Mouse (Mus musculus): Measurements from ENCODE around the gene Gp6. TPM values are rescaled to one million over a fixed set of nuclear protein-coding genes. Genes with fewer than 3 reads are reported as not detected.
"Not testable (repeated sequence)": the region's sequence is repeated elsewhere in the genome, so short reads cannot be mapped to it uniquely, and the experiment has no call there.

Gp6 gene
- total and polyA plus RNA-seq, 2 experiments: not detected

DNA sequence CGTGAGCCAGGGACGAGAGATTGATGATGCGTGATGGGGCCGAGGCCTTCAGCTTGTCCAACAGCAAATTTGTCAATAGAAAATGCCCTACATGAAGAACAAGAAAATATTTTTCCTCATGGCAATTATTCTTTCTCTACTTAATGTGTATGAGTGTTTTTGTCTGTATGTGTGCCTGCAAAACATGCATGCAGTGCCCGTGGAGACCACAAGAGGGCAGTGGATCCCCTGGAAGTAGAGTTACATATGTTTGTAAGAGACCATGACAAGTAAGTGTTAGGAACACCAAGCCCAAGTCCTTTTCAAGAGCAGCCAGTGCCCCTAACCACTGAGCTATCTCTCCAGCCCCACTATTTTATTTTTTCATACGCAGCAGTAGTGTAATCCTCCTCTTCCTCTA lies 34.0 kb upstream of the Gp6 start:
- H3K9ac ChIP-seq (ENCODE audit: low read depth, low read length): no peak overlapping the region
- H3K36me3 ChIP-seq (ENCODE audit: control insufficient read depth, insufficient read depth, low read length): peaks cover 27% of the 10 kb centered on the region
- peak; percentile 77 for TF ChIP-seq CTCF (IDR thresholded peaks at IDR 0.05; ENCODE audit: low read depth, low read length)
- no peak for TF ChIP-seq POLR2A (IDR thresholded peaks at IDR 0.05; ENCODE audit: extremely low read depth, insufficient read depth, low read length)
- 84% methylated on average over 6 of the region's 6 CpGs for WGBS
- no peak overlapping the region for H3K4me3 ChIP-seq (ENCODE audit: insufficient read depth, low read depth, low read length)
- DNase-seq (ENCODE audit: extremely low read depth, low read depth, low spot score): peak; percentile 50
- no peaks in the 10 kb centered on the region for H3K79me2 ChIP-seq (ENCODE audit: control insufficient read depth, insufficient read depth, low read length)
- H3K27ac ChIP-seq (replicated peaks; ENCODE audit: insufficient read depth, low read depth, low read length): no peak overlapping the region
- H3K27me3 ChIP-seq (ENCODE audit: control insufficient read depth, insufficient read depth, low read length): no peaks in the 10 kb centered on the region
- H3K4me1 ChIP-seq (ENCODE audit: control insufficient read depth, insufficient read depth, low read length): no peaks in the 10 kb centered on the region

DNA sequence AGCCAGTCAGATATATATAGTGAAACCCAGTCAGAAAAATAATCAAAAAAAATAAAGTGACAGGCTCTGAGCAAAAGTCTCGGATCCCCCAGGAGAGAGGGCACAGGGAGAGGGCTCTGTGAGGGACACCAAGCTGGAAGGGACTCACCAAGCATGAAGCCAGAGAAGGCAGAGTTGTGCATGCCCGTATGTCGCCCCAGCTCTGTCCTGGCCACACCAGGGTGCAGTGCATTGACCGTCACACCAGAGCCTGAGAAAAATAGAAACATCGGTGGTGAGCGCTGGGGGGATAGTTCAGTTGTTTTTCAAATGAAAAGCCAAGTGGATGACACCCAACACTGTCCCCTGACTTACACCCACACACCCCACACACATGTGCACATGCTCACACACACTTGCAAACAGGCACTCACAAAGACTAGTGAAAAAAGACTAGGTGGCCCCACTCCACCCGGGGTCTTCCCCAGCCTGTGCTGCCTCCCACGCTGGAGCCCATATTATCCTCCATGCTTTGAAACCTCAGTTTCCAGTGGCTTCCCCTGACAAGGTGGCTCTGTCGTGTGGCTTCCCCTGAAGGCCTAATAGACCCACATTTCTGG lies 32.8 kb upstream of the Gp6 start:
- WGBS: 97% methylated on average over 9 of the region's 9 CpGs
- no peak for DNase-seq (ENCODE audit: extremely low read depth, low read depth, low spot score)
- no peaks in the 10 kb centered on the region for H3K79me2 ChIP-seq (ENCODE audit: control insufficient read depth, insufficient read depth, low read length)
- TF ChIP-seq POLR2A (IDR thresholded peaks at IDR 0.05; ENCODE audit: extremely low read depth, insufficient read depth, low read length) (no peak), CTCF (IDR thresholded peaks at IDR 0.05; ENCODE audit: low read depth, low read length) (no peak)
- no peak overlapping the region for H3K9ac ChIP-seq (ENCODE audit: low read depth, low read length)
- no peak overlapping the region for H3K4me3 ChIP-seq (ENCODE audit: insufficient read depth, low read depth, low read length)
- no peak overlapping the region for H3K27ac ChIP-seq (replicated peaks; ENCODE audit: insufficient read depth, low read depth, low read length)
- peaks cover 33% of the 10 kb centered on the region for H3K36me3 ChIP-seq (ENCODE audit: control insufficient read depth, insufficient read depth, low read length)
- no peaks in the 10 kb centered on the region for H3K4me1 ChIP-seq (ENCODE audit: control insufficient read depth, insufficient read depth, low read length)
- no peaks in the 10 kb centered on the region for H3K27me3 ChIP-seq (ENCODE audit: control insufficient read depth, insufficient read depth, low read length)

DNA sequence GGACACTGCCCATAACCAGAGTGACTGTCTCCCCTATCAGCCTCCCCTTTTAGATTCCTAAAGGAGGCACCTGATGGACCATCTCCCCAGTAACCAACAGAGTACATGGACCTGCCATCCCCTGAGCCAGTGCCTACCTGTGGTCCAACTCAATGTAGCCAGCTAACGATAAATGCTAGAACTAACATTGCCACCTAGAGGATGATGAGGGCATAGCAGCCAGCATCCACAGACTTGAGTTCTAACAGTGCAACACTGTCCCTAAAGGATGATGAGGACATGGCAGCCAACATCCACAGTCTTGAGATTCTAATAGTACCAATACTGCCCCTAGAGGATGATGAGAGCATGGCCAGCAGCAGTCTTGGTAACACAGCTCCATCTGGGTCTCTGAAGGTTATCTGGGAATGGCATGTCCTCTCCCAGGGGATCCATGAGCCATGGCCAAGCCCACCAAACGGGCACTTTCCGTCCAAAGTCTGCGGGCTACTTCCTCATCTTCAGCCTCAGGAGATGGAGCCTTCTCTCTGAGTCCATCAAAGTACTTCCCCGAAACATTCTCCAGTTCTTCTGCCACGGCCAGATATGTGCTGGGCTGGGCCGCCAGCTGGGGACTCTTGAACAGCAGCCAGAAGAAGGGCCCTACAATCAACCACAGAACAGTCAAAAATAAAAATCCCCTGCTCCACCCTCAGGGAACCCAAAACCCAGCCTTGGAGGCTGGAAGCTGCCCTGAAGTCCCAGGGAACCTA lies 29.8 kb upstream of the Gp6 start:
- DNase-seq (ENCODE audit: extremely low read depth, low read depth, low spot score): peak; percentile 89
- Histone ChIP-seq H3K79me2 (ENCODE audit: control insufficient read depth, insufficient read depth, low read length) (no peaks in the 10 kb centered on the region), H3K27ac (replicated peaks; ENCODE audit: insufficient read depth, low read depth, low read length) (no peak overlapping the region), H3K9ac (ENCODE audit: low read depth, low read length) (no peak overlapping the region), H3K4me1 (ENCODE audit: control insufficient read depth, insufficient read depth, low read length) (no peaks in the 10 kb centered on the region), H3K36me3 (ENCODE audit: control insufficient read depth, insufficient read depth, low read length) (peaks cover 20% of the 10 kb centered on the region), H3K27me3 (ENCODE audit: control insufficient read depth, insufficient read depth, low read length) (no peaks in the 10 kb centered on the region), H3K4me3 (ENCODE audit: insufficient read depth, low read depth, low read length) (no peak overlapping the region)
- TF ChIP-seq POLR2A (IDR thresholded peaks at IDR 0.05; ENCODE audit: extremely low read depth, insufficient read depth, low read length) (no peak), CTCF (IDR thresholded peaks at IDR 0.05; ENCODE audit: low read depth, low read length) (peak; percentile 77)
- 66% methylated on average over 7 of the region's 7 CpGs for WGBS

DNA sequence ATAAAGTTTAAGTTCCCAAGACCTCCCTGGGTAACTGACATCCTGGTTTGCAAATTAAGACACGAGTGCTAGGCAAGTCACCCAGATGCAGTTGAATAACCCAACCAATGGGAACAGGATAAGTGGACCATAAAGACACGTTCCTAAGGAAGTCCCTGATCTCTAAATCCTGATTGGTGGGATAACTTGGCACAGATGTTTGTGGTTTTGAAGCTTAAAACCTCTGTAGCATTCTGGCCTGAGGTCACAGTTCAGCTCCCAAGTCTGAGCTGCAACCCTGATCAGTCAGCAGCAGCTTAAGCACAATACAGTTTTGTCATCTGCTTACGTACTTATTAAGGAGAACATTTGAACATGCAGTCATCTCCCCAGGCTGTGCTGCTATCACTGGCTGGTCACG lies 22.7 kb upstream of the Gp6 start:
- Histone ChIP-seq H3K27ac (replicated peaks; ENCODE audit: insufficient read depth, low read depth, low read length) (no peak overlapping the region), H3K4me3 (ENCODE audit: insufficient read depth, low read depth, low read length) (no peak overlapping the region), H3K79me2 (ENCODE audit: control insufficient read depth, insufficient read depth, low read length) (no peaks in the 10 kb centered on the region), H3K9ac (ENCODE audit: low read depth, low read length) (no peak overlapping the region), H3K4me1 (ENCODE audit: control insufficient read depth, insufficient read depth, low read length) (no peaks in the 10 kb centered on the region), H3K36me3 (ENCODE audit: control insufficient read depth, insufficient read depth, low read length) (no peaks in the 10 kb centered on the region; the same call in 1 of the 2 replicates), H3K27me3 (ENCODE audit: control insufficient read depth, insufficient read depth, low read length) (no peaks in the 10 kb centered on the region)
- TF ChIP-seq POLR2A (IDR thresholded peaks at IDR 0.05; ENCODE audit: extremely low read depth, insufficient read depth, low read length) (no peak), CTCF (IDR thresholded peaks at IDR 0.05; ENCODE audit: low read depth, low read length) (no peak)
- DNase-seq (ENCODE audit: extremely low read depth, low read depth, low spot score): no peak
- WGBS: 66% methylated on average over 4 of the region's 4 CpGs

DNA sequence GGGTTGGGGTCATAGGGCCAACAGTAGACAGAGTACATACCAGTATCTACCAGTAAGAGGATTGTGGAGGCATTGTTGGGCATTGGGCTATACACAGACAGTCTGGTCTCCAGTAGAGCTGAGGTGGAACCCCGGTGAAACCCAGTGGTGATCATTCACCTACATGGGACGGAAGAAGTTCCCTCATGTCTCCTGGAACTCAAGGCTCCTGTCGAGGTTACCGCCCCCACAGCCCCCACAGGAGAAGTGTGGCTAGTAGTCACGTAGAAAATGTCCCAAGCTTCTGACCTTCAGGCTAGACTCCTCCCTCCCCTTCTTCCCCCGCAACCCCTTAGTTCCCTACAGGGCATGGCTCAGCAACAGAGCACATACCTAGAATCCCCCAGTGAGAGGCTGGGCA lies 22.1 kb upstream of the Gp6 start:
- Histone ChIP-seq H3K4me1 (ENCODE audit: control insufficient read depth, insufficient read depth, low read length) (no peaks in the 10 kb centered on the region), H3K79me2 (ENCODE audit: control insufficient read depth, insufficient read depth, low read length) (no peaks in the 10 kb centered on the region), H3K36me3 (ENCODE audit: control insufficient read depth, insufficient read depth, low read length) (no peaks in the 10 kb centered on the region), H3K27ac (replicated peaks; ENCODE audit: insufficient read depth, low read depth, low read length) (no peak overlapping the region), H3K27me3 (ENCODE audit: control insufficient read depth, insufficient read depth, low read length) (no peaks in the 10 kb centered on the region), H3K4me3 (ENCODE audit: insufficient read depth, low read depth, low read length) (no peak overlapping the region), H3K9ac (ENCODE audit: low read depth, low read length) (no peak overlapping the region)
- DNase-seq (ENCODE audit: extremely low read depth, low read depth, low spot score): no peak
- TF ChIP-seq POLR2A (IDR thresholded peaks at IDR 0.05; ENCODE audit: extremely low read depth, insufficient read depth, low read length) (no peak), CTCF (IDR thresholded peaks at IDR 0.05; ENCODE audit: low read depth, low read length) (no peak)
- 88% methylated on average over 6 of the region's 6 CpGs for WGBS

DNA sequence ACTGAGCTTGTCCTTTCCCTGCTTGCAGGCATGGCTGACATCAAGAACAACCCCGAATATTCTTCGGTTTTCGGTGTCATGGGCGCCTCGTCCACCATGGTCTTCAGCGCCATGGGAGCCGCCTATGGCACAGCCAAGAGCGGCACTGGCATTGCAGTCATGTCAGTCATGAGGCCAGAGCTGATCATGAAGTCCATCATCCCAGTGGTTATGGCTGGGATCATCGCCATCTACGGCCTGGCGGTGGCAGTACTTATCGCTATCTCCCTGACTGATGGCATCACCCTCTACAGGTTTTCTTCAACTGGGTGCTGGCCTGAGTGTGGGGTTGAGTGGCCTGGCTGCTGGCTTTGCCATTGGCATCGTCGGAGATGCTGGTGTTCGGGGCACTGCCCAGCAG lies 14.9 kb upstream of the Gp6 start:
- H3K4me3 ChIP-seq (ENCODE audit: insufficient read depth, low read depth, low read length); H3K27ac ChIP-seq (replicated peaks; ENCODE audit: insufficient read depth, low read depth, low read length); H3K4me1 ChIP-seq (ENCODE audit: control insufficient read depth, insufficient read depth, low read length); H3K79me2 ChIP-seq (ENCODE audit: control insufficient read depth, insufficient read depth, low read length); DNase-seq (ENCODE audit: extremely low read depth, low read depth, low spot score); H3K36me3 ChIP-seq (ENCODE audit: control insufficient read depth, insufficient read depth, low read length); H3K27me3 ChIP-seq (ENCODE audit: control insufficient read depth, insufficient read depth, low read length); H3K9ac ChIP-seq (ENCODE audit: low read depth, low read length): not testable (repeated sequence)
- 97% methylated on average over 15 of the region's 15 CpGs for WGBS

All from liver, adult 2 months (tissue).